Mouse (Mus musculus): Measurements from ENCODE around the gene Gdpd5. TPM values are rescaled to one million over a fixed set of nuclear protein-coding genes. Genes with fewer than 3 reads are reported as not detected.

The Gdpd5 gene
- polyA plus RNA-seq, 1 experiment from 2014 or later: 28.1 TPM

DNA sequence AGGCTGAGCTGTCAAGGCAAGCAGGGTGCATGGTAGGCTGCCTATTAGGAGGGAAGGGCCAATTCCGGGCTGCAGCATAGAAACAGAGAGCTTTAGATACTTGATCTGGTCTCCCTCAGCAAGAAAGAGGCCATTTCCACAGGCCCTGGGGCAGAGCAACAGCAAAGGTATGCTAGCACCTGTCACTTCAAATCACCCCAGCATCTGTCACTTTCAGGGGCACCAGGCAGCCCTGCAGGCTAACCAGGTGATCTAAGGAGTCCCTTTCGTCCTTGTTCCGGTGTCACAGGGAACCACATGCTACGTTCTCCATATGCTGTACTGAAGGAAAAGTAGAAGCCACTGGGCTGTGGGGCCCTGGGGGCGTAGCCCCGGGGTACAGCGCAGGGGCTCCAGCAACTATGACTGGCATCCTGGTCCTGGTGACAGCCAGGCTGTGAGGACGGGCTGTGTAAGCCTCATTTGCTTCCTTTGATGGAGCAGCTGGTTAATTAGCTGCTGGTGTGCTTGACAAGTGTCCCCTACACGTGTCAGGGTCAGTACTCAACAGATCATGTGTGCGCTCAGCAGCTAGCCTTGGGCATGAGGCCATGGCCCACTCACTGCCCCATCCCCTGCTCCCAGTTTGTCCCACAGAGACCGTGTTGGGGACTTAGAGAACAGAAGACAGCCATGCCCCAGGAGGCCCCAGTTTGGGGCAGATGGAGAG, 14.8 kb downstream of the Gdpd5 start:
- no peak overlapping the region for H3K4me3 ChIP-seq
- ATAC-seq: peak; percentile 41; the same call in 1 of the 2 replicates
- peaks cover 38% of the 10 kb centered on the region; the same call in 1 of the 2 replicates for H3K36me3 ChIP-seq (ENCODE audit: poor library complexity, severe bottlenecking)

DNA sequence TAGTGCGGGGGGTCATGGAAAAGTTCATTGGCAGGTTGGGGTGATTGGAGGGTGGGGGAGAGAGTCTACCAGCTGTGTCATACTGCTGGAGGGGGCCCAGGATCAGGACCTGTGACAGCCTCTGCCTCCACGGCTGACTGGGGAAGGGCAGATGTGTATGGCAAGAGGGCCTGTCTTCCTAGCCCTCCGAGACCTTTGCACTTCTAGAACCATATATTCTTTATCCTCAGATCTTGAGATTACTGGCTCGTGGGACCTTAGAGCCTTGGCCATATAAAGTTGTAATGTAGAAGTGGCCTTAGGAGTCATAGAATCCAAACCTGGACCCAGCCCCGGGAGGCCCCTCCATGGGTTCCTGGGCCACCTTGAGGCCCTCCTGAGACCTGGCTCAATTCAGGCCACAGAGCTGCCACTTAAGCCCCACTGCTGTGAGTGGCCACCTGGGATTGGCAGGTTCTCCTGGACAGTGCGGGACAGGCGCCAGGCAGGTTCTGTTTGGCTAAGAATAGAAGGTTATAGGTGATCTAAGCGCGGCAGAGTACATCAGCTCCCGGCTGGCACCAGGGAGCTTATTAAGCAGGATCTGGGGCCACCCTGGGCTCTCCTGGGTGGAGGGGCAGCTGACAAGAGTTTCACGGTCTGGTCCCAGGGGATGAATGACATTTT, 15.9 kb downstream of the Gdpd5 start:
- Histone ChIP-seq H3K27ac (no peak overlapping the region), H3K36me3 (ENCODE audit: poor library complexity, severe bottlenecking) (peaks cover 29% of the 10 kb centered on the region; the same call in 1 of the 2 replicates), H3K9me3 (replicated peaks) (no peaks in the 10 kb centered on the region), H3K9ac (no peak overlapping the region), H3K27me3 (no peaks in the 10 kb centered on the region), H3K4me3 (no peak overlapping the region), H3K4me2 (no peak overlapping the region), H3K4me1 (peaks cover 26% of the 10 kb centered on the region)
- ATAC-seq: no peak
- 84% methylated on average over 11 of the region's 11 CpGs for WGBS

More for the DNA sequence above, 14.8 kb downstream of the Gdpd5 start:
- Histone ChIP-seq H3K9ac (no peak overlapping the region), H3K4me1 (peaks cover 26% of the 10 kb centered on the region), H3K4me2 (no peak overlapping the region), H3K27ac (peak overlapping the region; percentile 5; the same call in 1 of the 2 replicates), H3K27me3 (no peaks in the 10 kb centered on the region), H3K9me3 (replicated peaks) (no peaks in the 10 kb centered on the region)
- 57% methylated on average over 11 of the region's 11 CpGs for WGBS

DNA sequence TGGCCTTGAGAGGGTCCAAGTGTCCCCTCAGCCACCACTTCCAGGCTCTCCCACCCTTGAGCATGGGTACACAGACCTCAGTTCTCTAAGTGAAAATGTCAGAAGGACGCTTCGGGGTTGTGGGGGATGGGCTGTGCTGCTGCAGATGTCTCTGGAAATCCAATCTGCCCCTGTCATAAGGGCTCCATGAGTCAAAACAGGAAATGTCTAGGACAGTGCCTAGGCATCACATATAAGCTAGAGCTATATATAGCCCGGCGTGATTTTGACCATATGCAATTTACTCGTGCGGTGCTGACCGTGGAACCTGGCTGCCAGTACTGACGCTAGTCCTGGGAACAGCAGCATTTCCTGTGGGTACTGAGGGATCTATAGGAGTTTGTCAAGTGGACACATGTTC, 20.2 kb downstream of the Gdpd5 start:
- 88% methylated on average over 8 of the region's 8 CpGs for WGBS
- H3K4me3 ChIP-seq: no peak overlapping the region
- no peak overlapping the region for H3K27ac ChIP-seq
- no peaks in the 10 kb centered on the region for H3K9me3 ChIP-seq (replicated peaks)
- no peak overlapping the region for H3K9ac ChIP-seq
- no peaks in the 10 kb centered on the region for H3K27me3 ChIP-seq
- no peak for ATAC-seq
- no peak overlapping the region for H3K4me2 ChIP-seq
- H3K36me3 ChIP-seq (ENCODE audit: poor library complexity, severe bottlenecking): peaks cover 18% of the 10 kb centered on the region; the same call in 1 of the 2 replicates
- H3K4me1 ChIP-seq: peaks cover 13% of the 10 kb centered on the region; the same call in 1 of the 2 replicates

DNA sequence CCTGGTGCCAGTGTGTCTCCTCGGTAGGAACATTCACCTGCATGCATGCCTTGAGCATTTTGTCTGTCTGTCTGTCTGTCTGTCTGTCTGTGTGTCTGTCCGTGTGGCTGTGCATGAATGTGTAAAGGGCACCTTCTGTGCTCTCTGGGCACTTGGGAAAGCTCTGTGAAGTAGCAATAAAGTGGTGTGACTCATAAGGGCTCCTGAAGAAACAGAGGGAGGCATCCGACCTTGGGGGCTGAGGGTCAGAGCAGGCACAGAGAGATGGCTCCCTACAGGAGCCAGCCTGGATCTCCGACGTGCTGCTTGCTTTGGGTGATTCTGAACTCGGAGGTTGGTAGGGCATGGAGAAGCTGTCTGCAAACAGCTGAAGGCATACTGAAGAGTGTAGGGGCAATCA, 21.3 kb downstream of the Gdpd5 start:
- H3K27ac ChIP-seq: no peak overlapping the region
- no peaks in the 10 kb centered on the region for H3K27me3 ChIP-seq
- no peaks in the 10 kb centered on the region for H3K9me3 ChIP-seq (replicated peaks)
- H3K4me2 ChIP-seq: no peak overlapping the region
- H3K36me3 ChIP-seq (ENCODE audit: poor library complexity, severe bottlenecking): peaks cover 18% of the 10 kb centered on the region; the same call in 1 of the 2 replicates
- no peak overlapping the region for H3K4me3 ChIP-seq
- H3K9ac ChIP-seq: no peak overlapping the region
- ATAC-seq: no peak
- 0 out of 2 replicates have a peak, but pooled peaks cover 5% of the 10 kb centered on the region for H3K4me1 ChIP-seq
- 80% methylated on average over 6 of the region's 6 CpGs for WGBS

DNA sequence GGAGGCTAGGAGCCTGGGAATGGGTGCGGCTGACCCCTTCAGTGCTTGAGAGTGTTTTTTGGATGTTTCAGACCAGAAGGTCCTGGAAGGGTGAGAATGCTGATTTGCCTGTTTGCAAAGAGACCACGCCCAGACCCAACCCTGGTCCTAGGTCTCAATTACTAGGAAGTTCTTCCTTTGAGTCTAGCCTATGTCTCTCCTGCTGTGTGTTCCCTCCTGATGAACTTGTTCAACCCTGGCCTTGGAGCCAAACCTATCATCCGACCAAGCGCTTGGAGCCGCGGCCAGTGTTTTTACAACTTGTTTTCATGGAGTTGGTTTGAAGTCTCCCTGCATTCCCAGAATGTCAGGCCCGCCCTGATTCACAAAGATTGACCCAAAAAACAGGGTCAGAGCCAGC, 22.0 kb downstream of the Gdpd5 start:
- Histone ChIP-seq H3K4me2 (no peak overlapping the region), H3K27me3 (no peaks in the 10 kb centered on the region)
- 87% methylated on average over 7 of the region's 7 CpGs for WGBS

DNA sequence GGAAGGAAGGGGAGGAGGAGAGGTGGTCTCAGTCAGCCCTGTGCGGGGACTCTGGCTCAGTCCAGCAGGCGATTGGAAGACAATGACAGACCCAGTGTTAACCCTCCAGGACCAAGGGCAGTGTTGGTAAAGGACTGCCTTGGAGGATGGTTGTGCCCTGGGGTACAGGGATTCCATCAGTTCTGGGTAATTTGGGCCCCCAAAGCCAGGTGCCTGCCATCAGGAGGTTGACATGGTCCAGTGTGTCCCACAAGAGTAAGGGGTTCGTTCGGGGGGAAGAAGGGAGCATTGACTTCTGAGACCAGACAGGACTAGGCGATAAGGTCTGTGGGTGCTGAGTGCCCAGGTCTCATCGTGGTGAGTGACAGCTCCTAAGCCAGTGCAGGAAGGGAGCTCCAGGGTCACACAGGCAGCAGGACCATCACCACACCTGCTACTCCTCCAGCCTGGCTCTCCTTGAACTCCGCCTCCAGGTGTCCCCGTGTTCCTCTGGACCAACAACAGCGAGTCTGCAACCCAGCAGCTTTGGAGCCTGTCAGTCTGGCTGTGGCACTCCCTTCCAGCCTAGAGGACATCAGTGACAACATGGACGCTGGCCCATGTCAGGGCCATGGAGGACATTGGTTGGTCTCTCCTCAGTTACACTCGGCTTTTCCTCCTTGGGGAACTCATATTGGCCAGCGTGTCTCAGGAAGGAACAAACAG, 23.0 kb downstream of the Gdpd5 start:
- WGBS: 76% methylated on average over 12 of the region's 12 CpGs
- peaks cover 22% of the 10 kb centered on the region; the same call in 1 of the 2 replicates for H3K36me3 ChIP-seq (ENCODE audit: poor library complexity, severe bottlenecking)

More for the DNA sequence above, 22.0 kb downstream of the Gdpd5 start:
- peaks cover 23% of the 10 kb centered on the region; the same call in 1 of the 2 replicates for H3K36me3 ChIP-seq (ENCODE audit: poor library complexity, severe bottlenecking)
- H3K4me3 ChIP-seq: no peak overlapping the region
- no peak for ATAC-seq
- H3K4me1 ChIP-seq: 0 out of 2 replicates have a peak, but pooled peaks cover 3% of the 10 kb centered on the region
- H3K27ac ChIP-seq: no peak overlapping the region
- H3K9me3 ChIP-seq (replicated peaks): no peaks in the 10 kb centered on the region
- no peak overlapping the region for H3K9ac ChIP-seq

DNA sequence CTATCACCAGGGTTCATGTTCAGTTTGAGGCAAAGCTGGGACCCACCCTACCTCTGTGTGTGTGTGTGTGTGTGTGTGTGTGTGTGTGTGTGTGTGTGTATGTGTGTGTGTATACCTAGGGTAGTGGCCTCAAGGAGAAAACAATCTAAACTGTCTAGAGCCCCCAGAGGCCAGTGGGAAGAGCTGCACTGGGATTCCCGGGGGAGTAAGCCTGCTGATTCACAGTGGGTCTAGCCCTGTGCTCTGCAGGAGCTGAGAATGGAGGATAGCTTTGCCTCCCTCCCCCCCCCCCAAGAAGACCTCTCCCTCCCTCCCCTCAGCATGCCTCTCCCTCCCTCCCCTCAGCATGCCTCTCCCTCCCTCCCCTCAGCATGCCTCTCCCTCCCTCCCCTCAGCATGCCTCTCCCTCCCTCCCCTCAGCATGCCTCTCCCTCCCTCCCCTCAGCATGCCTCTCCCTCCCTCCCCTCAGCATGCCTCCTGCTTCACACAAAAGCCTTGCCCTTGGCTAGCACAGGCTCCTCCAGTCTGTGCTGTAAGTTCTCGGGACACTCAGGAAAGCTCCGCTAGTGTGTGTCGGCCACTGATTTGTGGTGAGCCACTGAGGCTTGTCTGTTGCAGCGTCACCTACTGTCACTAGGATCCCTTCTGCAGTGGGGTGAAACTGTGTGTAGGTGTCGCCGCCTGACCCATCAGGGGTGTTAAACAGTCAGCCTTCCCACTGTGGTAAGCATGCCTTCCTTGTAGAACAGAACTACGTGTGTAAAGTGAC, 24.4 kb downstream of the Gdpd5 start:
- H3K9me3 ChIP-seq (replicated peaks): no peaks in the 10 kb centered on the region
- no peak overlapping the region for H3K4me3 ChIP-seq
- H3K9ac ChIP-seq: no peak overlapping the region
- H3K4me2 ChIP-seq: no peak overlapping the region
- WGBS: 14% methylated on average over 8 of the region's 8 CpGs
- no peaks in the 10 kb centered on the region for H3K27me3 ChIP-seq
- no peak overlapping the region for H3K27ac ChIP-seq
- peaks cover 16% of the 10 kb centered on the region; the same call in 1 of the 2 replicates for H3K36me3 ChIP-seq (ENCODE audit: poor library complexity, severe bottlenecking)
- ATAC-seq: no peak; the same call in 1 of the 2 replicates
- 0 out of 2 replicates have a peak, but pooled peaks cover 3% of the 10 kb centered on the region for H3K4me1 ChIP-seq

More for the DNA sequence above, 23.0 kb downstream of the Gdpd5 start:
- no peak overlapping the region for H3K4me2 ChIP-seq
- H3K4me1 ChIP-seq: 0 out of 2 replicates have a peak, but pooled peaks cover 3% of the 10 kb centered on the region
- H3K4me3 ChIP-seq: no peak overlapping the region
- no peaks in the 10 kb centered on the region for H3K27me3 ChIP-seq
- no peak overlapping the region for H3K27ac ChIP-seq
- no peak overlapping the region for H3K9ac ChIP-seq
- no peaks in the 10 kb centered on the region for H3K9me3 ChIP-seq (replicated peaks)
- ATAC-seq: no peak

DNA sequence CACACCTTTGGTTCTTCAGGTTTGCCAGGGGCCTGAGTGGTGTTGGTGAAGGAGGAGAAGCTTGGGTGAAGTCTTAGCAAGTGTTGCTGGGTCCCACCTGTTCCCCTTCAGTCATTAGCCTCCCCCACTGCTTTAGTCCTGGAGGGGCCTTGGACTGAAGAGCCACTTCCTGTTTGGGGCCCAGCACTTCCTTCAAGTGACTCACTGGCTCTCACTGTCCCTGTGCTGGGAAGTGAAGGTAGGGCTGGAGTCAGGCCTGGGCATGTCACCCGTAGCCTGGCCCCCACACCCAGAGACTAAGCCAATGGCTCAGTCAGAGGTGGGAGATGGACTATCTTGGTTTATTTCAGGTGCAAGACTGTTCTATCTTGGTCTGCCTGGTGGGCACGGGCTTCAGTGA, 26.4 kb downstream of the Gdpd5 start:
- WGBS: 91% methylated on average over 2 of the region's 2 CpGs
- no peak overlapping the region for H3K9ac ChIP-seq
- H3K4me2 ChIP-seq: no peak overlapping the region
- no peaks in the 10 kb centered on the region for H3K9me3 ChIP-seq (replicated peaks)
- no peak overlapping the region for H3K27ac ChIP-seq
- H3K36me3 ChIP-seq (ENCODE audit: poor library complexity, severe bottlenecking): peaks cover 19% of the 10 kb centered on the region; the same call in 1 of the 2 replicates
- no peaks in the 10 kb centered on the region for H3K27me3 ChIP-seq
- H3K4me3 ChIP-seq: no peak overlapping the region
- no peak for ATAC-seq
- H3K4me1 ChIP-seq: 0 out of 2 replicates have a peak, but pooled peaks cover 7% of the 10 kb centered on the region

DNA sequence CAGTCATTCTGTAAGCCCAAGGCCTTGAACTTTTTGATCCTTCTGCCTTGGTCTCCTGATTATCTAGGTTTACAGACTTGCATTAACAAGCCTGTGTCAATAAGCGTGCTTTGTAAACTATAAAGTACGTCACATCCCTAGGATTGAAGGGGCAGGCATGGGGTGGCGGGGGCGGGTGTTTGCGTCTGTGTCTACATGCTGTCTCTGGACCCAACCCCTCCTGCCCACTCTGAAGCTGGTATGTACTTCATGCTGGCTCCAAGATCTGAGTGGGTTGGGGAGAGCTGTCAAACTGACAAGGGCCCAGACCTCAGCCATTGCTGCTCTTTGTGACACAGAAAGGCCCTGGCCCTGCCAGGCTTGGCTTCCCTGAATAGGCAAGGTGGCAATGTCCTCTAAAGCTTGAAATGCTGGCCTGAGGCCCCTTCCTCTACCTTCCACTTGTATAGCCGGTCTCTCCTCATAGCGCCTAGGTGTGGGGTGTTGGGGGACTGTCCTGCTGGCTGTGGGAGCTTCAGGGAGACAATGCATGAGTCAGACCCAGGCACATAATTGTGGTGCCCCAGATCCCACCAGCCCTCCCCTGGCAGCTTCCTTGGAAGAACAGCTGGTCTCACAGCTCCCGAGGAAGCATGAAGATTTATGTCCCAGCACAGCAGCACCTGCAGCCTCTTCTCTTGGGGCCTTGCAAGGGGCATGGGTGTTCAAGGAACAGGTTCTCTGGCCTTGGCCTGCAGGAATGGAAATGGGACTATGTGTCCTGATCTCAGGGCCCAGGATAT, 28.4 kb downstream of the Gdpd5 start:
- Histone ChIP-seq H3K36me3 (ENCODE audit: poor library complexity, severe bottlenecking) (peaks cover 22% of the 10 kb centered on the region), H3K27ac (no peak overlapping the region; the same call in 1 of the 2 replicates), H3K9ac (no peak overlapping the region), H3K27me3 (no peaks in the 10 kb centered on the region), H3K4me3 (no peak overlapping the region), H3K4me1 (0 out of 2 replicates have a peak, but pooled peaks cover 7% of the 10 kb centered on the region), H3K9me3 (replicated peaks) (no peaks in the 10 kb centered on the region), H3K4me2 (no peak overlapping the region)
- no peak for ATAC-seq
- WGBS: 81% methylated on average over 8 of the region's 8 CpGs

DNA sequence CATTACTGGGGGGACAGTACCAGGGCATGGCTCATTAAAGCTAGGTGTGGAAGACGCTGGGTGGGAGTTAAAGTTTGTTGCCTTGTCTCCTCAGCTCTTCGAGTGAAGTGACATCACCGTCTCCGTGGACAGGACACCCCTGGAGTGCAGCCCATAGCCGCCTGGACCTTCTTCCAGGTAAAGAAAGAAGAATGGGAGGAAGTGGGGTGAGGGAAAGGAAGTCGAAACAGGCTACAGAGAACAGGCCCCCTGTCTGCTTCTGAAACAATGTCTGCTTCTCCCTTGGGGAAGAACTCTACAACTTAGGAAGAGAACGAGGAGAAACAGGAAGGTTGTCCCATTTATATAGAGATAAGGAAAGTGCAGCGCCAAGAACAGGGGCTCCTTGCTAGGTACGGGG, 29.1 kb downstream of the Gdpd5 start:
- H3K27me3 ChIP-seq: no peaks in the 10 kb centered on the region
- no peak overlapping the region for H3K27ac ChIP-seq
- H3K36me3 ChIP-seq (ENCODE audit: poor library complexity, severe bottlenecking): peaks cover 16% of the 10 kb centered on the region
- no peak overlapping the region for H3K4me2 ChIP-seq
- 0 out of 2 replicates have a peak, but pooled peaks cover 7% of the 10 kb centered on the region for H3K4me1 ChIP-seq
- ATAC-seq: no peak
- no peaks in the 10 kb centered on the region for H3K9me3 ChIP-seq (replicated peaks)
- 84% methylated on average over 9 of the region's 9 CpGs for WGBS
- no peak overlapping the region for H3K4me3 ChIP-seq
- no peak overlapping the region for H3K9ac ChIP-seq
